Mouse (Mus musculus) T-cell, adult 66 days (primary cell): ENCODE measurements around the gene Olfr73. TPM values are rescaled to one million over a fixed set of nuclear protein-coding genes. Genes with fewer than 3 reads are reported as not detected.

Experiments used
- total RNA-seq, 2 experiments: library from RNA; stranded (reverse); gene quantifications; 3 replicates in 1 of 2; 4 replicates in 1 of 2; pipeline ENCODE4 v1.2.4; 2023

Gene Olfr73
- not detected for total RNA-seq

DNA sequence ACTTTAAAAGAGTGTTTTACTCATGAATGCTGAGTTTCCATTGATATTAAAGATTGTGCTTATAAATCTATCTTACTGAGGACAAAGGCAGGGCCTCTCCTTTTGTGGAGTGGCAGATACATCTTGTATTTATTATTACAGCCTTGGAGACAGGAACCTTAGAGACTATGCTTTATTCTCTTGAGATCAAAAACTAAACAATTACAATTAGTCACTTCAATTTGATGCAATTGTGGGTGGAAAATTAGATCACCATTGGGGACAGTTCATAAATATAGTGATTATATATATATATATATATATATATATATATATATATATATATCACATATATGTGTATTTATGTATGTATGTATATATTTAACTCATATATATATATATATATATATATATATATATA lies at the start of gene Olfr73:
Gene Olfr73, minus strand, starts transcription at position 101 of the 400 bp plus-strand sequence.

DNA sequence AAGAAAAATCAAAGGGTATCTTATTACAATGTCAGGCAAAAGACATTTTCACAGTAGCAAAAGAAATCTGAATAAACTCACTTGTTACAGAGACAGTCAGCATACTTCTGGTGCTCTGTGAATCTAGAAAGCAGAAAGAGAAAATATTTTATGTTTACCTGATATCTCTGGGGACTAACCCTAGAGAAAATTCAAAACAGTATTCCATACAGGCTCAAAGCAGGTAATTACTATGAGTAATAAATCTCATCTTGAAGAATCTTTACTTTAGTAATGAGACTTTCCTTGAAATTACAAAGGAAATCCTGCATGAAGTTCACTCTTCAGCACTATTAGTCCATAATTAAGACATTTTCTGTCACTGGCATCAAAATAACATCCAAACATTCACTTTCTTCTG lies 34.2 kb upstream of the Olfr73 start, which contains the start of gene Olfr1163:
Gene Olfr1163, minus strand, starts transcription at position 101 of the 400 bp plus-strand sequence.

DNA sequence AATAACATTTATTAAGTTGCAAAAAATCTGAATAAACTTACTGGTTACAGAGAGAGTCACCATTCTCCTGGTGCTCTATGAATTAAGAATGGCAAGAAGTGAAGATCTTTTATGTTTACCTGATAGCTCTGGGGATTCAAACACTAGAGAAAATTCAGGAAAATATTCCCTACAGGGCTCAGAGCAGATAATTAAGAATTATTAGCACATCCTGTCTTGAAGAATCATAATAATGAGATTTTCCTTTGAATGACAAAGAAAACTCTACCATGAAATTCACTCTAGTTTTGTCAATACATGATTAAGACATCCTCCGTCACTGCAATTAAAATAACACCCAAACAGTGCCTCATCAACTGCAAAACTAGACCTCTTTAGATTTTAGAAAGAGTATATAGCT lies 13.5 kb upstream of the Olfr73 start, which contains the start of gene Olfr1162:
Gene Olfr1162, minus strand, starts transcription at position 101 of the 400 bp plus-strand sequence.

DNA sequence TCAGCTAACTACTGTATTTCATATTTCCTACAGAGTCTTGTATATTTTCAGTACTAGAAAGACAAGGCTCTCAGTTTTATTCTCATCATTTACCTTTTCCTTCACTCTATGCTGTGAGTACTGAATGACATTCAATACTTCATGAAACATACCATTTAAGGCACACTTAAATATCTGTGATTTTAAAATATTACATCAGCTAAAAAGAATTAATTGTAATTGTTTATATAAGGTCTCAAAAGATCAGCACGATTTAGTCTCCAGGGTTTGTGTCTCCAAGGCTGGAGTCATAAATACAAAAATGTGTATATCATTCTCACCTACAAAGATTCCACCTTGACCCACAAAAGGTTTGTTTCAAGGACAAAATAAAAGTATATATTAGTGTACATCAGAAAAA lies 15.0 kb downstream of the Olfr73 start, which contains the start of gene Olfr1161:
Gene Olfr1161, plus strand, starts transcription at position 301 of the 400 bp plus-strand sequence.

DNA sequence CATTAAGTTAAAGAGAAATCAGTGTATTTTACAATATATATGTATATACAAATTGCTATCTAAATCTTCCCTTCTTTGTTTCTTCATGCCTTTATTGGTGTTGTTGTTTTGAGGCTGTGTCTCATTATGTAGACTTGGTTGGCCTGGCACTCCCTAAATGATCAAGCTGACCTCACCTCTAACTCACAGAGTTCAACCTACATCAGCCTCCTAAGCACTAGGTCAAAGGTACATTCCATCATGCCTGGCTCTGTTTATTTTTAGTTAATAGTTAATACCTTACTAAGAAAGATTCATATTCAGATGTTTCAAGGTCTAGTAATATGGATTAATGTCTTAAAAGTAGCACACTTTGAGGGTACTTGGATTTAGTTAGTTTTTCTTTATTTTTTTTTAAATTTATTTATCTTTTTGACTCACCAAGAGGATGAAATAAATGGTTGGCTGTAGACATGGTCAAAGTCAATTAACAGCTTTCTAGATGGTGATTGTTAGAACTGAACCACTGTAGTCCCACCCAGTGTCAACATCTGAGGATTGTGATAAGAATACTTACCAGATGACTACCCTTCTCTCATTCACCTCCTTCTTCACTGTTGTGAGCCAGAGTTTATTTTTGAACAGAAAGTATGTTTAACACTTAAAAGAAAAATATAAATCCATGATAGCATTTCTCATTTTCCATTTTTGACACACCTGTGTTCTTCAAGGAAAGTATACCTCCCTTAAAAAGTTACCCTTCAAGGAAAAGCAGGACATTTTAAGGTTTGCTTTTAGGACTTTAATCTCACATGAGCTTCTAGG lies 29.8 kb downstream of the Olfr73 start, which contains the start of gene Olfr1160:
Gene Olfr1160, minus strand, starts transcription at position 754 of the 804 bp plus-strand sequence.

DNA sequence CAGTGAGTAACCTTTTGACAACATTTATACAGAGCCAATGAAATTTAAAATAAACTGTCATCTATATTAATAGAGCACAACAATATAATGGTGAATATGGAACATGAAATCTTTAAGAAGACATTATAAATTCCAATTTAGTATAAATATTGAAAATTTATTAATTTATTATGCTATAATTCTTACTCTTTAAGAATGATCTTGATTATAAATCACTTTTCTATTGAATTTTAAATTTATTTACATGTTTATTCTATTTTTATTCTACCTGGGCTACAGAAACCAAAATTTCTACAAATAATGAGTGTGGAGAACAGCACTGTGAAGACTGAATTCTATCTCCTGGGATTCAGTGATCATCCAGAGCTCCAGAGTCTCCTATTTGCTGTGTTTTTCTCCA lies 47.7 kb downstream of the Olfr73 start, which contains the start of gene Olfr1158:
Gene Olfr1158, plus strand, starts transcription at position 301 of the 400 bp plus-strand sequence.

Other genes starting within 250 kb of the Olfr73 start
- not detected for gene Olfr1143, start 237.1 kb downstream of the Olfr73 start, total RNA-seq
- gene Olfr1145, start 227.9 kb downstream of the Olfr73 start, total RNA-seq, result not detected
- gene Olfr1148, start 207.2 kb downstream of the Olfr73 start, total RNA-seq, result not detected
- not detected for gene Olfr1150-ps1, start 193.7 kb downstream of the Olfr73 start, total RNA-seq
- gene Olfr1151, start 181.8 kb downstream of the Olfr73 start, total RNA-seq, result not detected
- gene Olfr1152, start 171.2 kb downstream of the Olfr73 start, total RNA-seq, result not detected
- gene Olfr1153, start 142.7 kb downstream of the Olfr73 start, total RNA-seq, result not detected
- gene Olfr1154, start 132.5 kb downstream of the Olfr73 start, total RNA-seq, result not detected
- not detected for gene Olfr1155, start 92.6 kb downstream of the Olfr73 start, total RNA-seq
- gene Olfr1156, start 84.6 kb downstream of the Olfr73 start, total RNA-seq, result not detected
- not detected for gene Olfr1157, start 69.4 kb downstream of the Olfr73 start, total RNA-seq
- gene Olfr74, start 63.0 kb downstream of the Olfr73 start, total RNA-seq, result not detected
- not detected for gene Olfr1158, start 47.6 kb downstream of the Olfr73 start, total RNA-seq
- gene Olfr1160, start 29.4 kb downstream of the Olfr73 start, total RNA-seq, result not detected
- not detected for gene Olfr1161, start 14.9 kb downstream of the Olfr73 start, total RNA-seq
- not detected for gene Olfr1162, start 13.4 kb upstream of the Olfr73 start, total RNA-seq
- gene Olfr1163, start 34.1 kb upstream of the Olfr73 start, total RNA-seq, result not detected
- gene Olfr1164, start 56.3 kb upstream of the Olfr73 start, total RNA-seq, result not detected
- gene Olfr1166, start 90.6 kb upstream of the Olfr73 start, total RNA-seq, result not detected
- gene Olfr1167, start 117.5 kb upstream of the Olfr73 start, total RNA-seq, result not detected
- not detected for gene Olfr1168, start 144.2 kb upstream of the Olfr73 start, total RNA-seq
- gene Olfr1170, start 190.6 kb upstream of the Olfr73 start, total RNA-seq, result not detected
- gene Olfr1173, start 242.2 kb upstream of the Olfr73 start, total RNA-seq, result not detected